Mouse (Mus musculus) ES-Bruce4 (cell line): Measurements from ENCODE around the gene Angptl8. TPM values are rescaled to one million over a fixed set of nuclear protein-coding genes. Genes with fewer than 3 reads are reported as not detected.

ENCODE experiments used
- H3K27ac ChIP-seq: 2 replicates; pipeline ENCODE4 v1.5.1; 2012; ENCODE audit warnings: low read length, inconsistent platforms; ENCODE audit not compliant: insufficient read depth
- H3K27me3 ChIP-seq: 2 replicates; pipeline ENCODE4 v1.6.1; 2012; ENCODE audit warnings: mild to moderate bottlenecking, low read length, inconsistent platforms; ENCODE audit not compliant: control insufficient read depth, poor library complexity, insufficient read depth, severe bottlenecking
- H3K36me3 ChIP-seq: 2 replicates; pipeline ENCODE4 v1.6.1; 2012; ENCODE audit warnings: inconsistent platforms, mild to moderate bottlenecking, low read length, moderate library complexity; ENCODE audit not compliant: control insufficient read depth, poor library complexity, insufficient read depth, severe bottlenecking
- H3K4me1 ChIP-seq: one replicate; pipeline ENCODE4 v1.8.1; 2011; ENCODE audit warnings: low read length; ENCODE audit not compliant: control insufficient read depth, insufficient read depth
- H3K4me3 ChIP-seq: 2 replicates; pipeline ENCODE4 v1.5.1; 2011; ENCODE audit warnings: low read depth, mild to moderate bottlenecking, low read length
- H3K9ac ChIP-seq: 2 replicates; pipeline ENCODE4 v1.6.1; 2012; ENCODE audit warnings: low read depth, mild to moderate bottlenecking, inconsistent platforms; ENCODE audit not compliant: poor library complexity, severe bottlenecking
- H3K9me3 ChIP-seq: replicated peaks from 2 replicates; pipeline ENCODE4 v1.6.1; 2012; ENCODE audit warnings: mild to moderate bottlenecking, low read length, inconsistent platforms; ENCODE audit not compliant: control insufficient read depth, poor library complexity, insufficient read depth, severe bottlenecking
- CTCF ChIP-seq: IDR thresholded peaks from one replicate; pipeline ENCODE4 v1.8.1; 2011; ENCODE audit warnings: low read depth, low read length
- EP300 ChIP-seq: IDR thresholded peaks from 2 replicates; pipeline ENCODE4 v1.6.1; 2011; ENCODE audit warnings: low read depth, low read length; ENCODE audit not compliant: insufficient read depth
- POLR2A ChIP-seq: IDR thresholded peaks from one replicate; pipeline ENCODE4 v1.8.1; 2011; ENCODE audit warnings: low read length; ENCODE audit not compliant: insufficient read depth
- polyA plus RNA-seq: library from polyadenylated mRNA; stranded (reverse); fragments of >200 nt; gene quantifications from 2 replicates; pipeline ENCODE4 v1.2.4, GENCODE M21; 2011; ENCODE audit warnings: low read depth; ENCODE audit not compliant: missing spikeins, insufficient read depth, insufficient read length

Angptl8 gene
- polyA plus RNA-seq, 1 experiment = not detected

GRCm38 (mm10) chr9:21872204-21872603, 36.9 kb downstream of the Angptl8 start:
- H3K36me3 ChIP-seq = no peaks in the 10 kb centered on the region
- no peaks in the 10 kb centered on the region for H3K9me3 ChIP-seq
- H3K9ac ChIP-seq = no peak overlapping the region
- H3K27ac ChIP-seq = no peak overlapping the region
- H3K4me1 ChIP-seq = no peaks in the 10 kb centered on the region
- H3K4me3 ChIP-seq = no peak overlapping the region
- no peaks in the 10 kb centered on the region for H3K27me3 ChIP-seq
- TF ChIP-seq CTCF = no peak
- no peak for TF ChIP-seq EP300
- TF ChIP-seq POLR2A = no peak

DNA sequence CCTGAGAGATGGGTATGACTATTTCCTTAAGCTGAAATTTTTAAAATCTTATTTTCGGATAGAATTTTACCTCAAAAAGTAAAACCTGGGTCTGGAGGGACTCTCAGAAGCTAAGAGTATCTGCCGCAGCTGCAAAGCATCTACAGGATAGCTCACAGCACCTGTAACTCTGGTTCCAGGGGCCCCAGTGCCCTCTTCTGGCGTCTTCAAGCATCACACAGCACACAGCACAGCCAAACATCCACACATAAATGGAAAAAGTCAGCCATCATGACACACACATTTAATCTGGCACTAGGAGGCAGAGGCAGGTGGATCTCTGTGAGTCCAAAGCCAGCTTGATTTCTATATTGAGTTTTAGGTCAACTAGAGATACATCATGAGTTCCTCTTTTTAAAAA, 41.3 kb downstream of the Angptl8 start:
- H3K4me3 ChIP-seq = no peak overlapping the region
- no peak overlapping the region for H3K27ac ChIP-seq

More for the DNA sequence above, 41.3 kb downstream of the Angptl8 start:
- Histone ChIP-seq H3K9me3 (peaks cover 11% of the 10 kb centered on the region), H3K27me3 (no peaks in the 10 kb centered on the region), H3K36me3 (no peaks in the 10 kb centered on the region), H3K9ac (no peak overlapping the region), H3K4me1 (no peaks in the 10 kb centered on the region)
- TF ChIP-seq CTCF (peak; percentile 72), EP300 (no peak)

Other genes starting within 250 kb of the Angptl8 start
- gene Timm29, start 242.8 kb upstream of the Angptl8 start, polyA plus RNA-seq = 18.1 and 19.2 TPM in 2 replicates
- 17.4 and 18.9 TPM in 2 replicates for gene Yipf2, start 242.7 kb upstream of the Angptl8 start, polyA plus RNA-seq
- gene Smarca4, start 219.3 kb upstream of the Angptl8 start, polyA plus RNA-seq = 100.0 and 111 TPM in 2 replicates
- 79.3 and 80.6 TPM in 2 replicates for gene Ldlr, start 112.0 kb upstream of the Angptl8 start, polyA plus RNA-seq
- gene Spc24, start 75.2 kb upstream of the Angptl8 start, polyA plus RNA-seq = 56.6 and 62.5 TPM in 2 replicates
- 62.3 and 63.5 TPM in 2 replicates for gene Kank2, start 36.8 kb upstream of the Angptl8 start, polyA plus RNA-seq
- gene Dock6, start 17.1 kb downstream of the Angptl8 start, polyA plus RNA-seq = 74.9 and 80.8 TPM in 2 replicates
- 5.7 and 7.8 TPM in 2 replicates for gene Rab3d, start 82.7 kb downstream of the Angptl8 start, polyA plus RNA-seq
- 2.9 and 4.9 TPM in 2 replicates for gene Ccdc159, start 92.0 kb downstream of the Angptl8 start, polyA plus RNA-seq
- gene Tmem205, start 92.0 kb downstream of the Angptl8 start, polyA plus RNA-seq = 19.9 and 21.4 TPM in 2 replicates
- 5.4 and 5.6 TPM in 2 replicates for gene Plppr2, start 101.5 kb downstream of the Angptl8 start, polyA plus RNA-seq
- 8.5 TPM in 2 replicates for gene Swsap1, start 120.2 kb downstream of the Angptl8 start, polyA plus RNA-seq
- 0.57 and 1.9 TPM in 2 replicates for gene Epor, start 128.0 kb downstream of the Angptl8 start, polyA plus RNA-seq
- 9.2 and 9.7 TPM in 2 replicates for gene Rgl3, start 153.9 kb downstream of the Angptl8 start, polyA plus RNA-seq
- 1.6 and 2.8 TPM in 2 replicates for gene Ccdc151, start 167.1 kb downstream of the Angptl8 start, polyA plus RNA-seq
- 108 and 116 TPM in 2 replicates for gene Prkcsh, start 167.3 kb downstream of the Angptl8 start, polyA plus RNA-seq
- gene Elavl3, start 216.5 kb downstream of the Angptl8 start, polyA plus RNA-seq = 8.3 and 10.6 TPM in 2 replicates
- gene Gm49318, start 235.7 kb downstream of the Angptl8 start, polyA plus RNA-seq = not detected in 2 replicates
- gene Zfp653, start 235.9 kb downstream of the Angptl8 start, polyA plus RNA-seq = 7.2 and 8.8 TPM in 2 replicates
- gene Ecsit, start 249.9 kb downstream of the Angptl8 start, polyA plus RNA-seq = 20.9 and 21.9 TPM in 2 replicates